Mouse (Mus musculus) limb, embryonic 13.5 days (tissue): ENCODE data around the gene Clip2. TPM values are rescaled to one million over a fixed set of nuclear protein-coding genes. Genes with fewer than 3 reads are reported as not detected.

Experiments
- ATAC-seq: fragments of 200-750 bp; cut with Nextera tagmentation; 2 replicates; pipeline ENCODE4 v1.8.0; 2017; ENCODE audit warnings: low read depth, moderate number of reproducible peaks, moderate TSS enrichment; ENCODE audit not compliant: low FRiP score
- H3K27ac ChIP-seq: fragments of 300-500 bp; sonication (generic); 2 replicates; pipeline ENCODE4 v1.5.1; 2015; ENCODE audit warnings: inconsistent platforms, mild to moderate bottlenecking, moderate library complexity
- H3K27me3 ChIP-seq: fragments of 300-500 bp; sonication (generic); 2 replicates; pipeline ENCODE4 v1.6.1; 2015; ENCODE audit warnings: mild to moderate bottlenecking, inconsistent platforms
- H3K36me3 ChIP-seq: fragments of 300-500 bp; sonication (generic); 2 replicates; pipeline ENCODE4 v1.6.1; 2015; ENCODE audit warnings: inconsistent platforms, mild to moderate bottlenecking, moderate library complexity
- H3K4me1 ChIP-seq: fragments of 300-500 bp; sonication (generic); 2 replicates; pipeline ENCODE4 v1.6.1; 2015; ENCODE audit warnings: inconsistent platforms
- H3K4me2 ChIP-seq: fragments of 300-500 bp; sonication (generic); replicated peaks from 2 replicates; pipeline ENCODE4 v1.6.1; 2015; ENCODE audit warnings: inconsistent platforms, mild to moderate bottlenecking, moderate library complexity
- H3K4me3 ChIP-seq: fragments of 300-500 bp; sonication (generic); 2 replicates; pipeline ENCODE4 v1.5.1; 2015; ENCODE audit warnings: moderate library complexity, mild to moderate bottlenecking, inconsistent platforms
- H3K9ac ChIP-seq: fragments of 300-500 bp; sonication (generic); 2 replicates; pipeline ENCODE4 v1.6.1; 2015; ENCODE audit warnings: mild to moderate bottlenecking, inconsistent platforms
- H3K9me3 ChIP-seq: fragments of 300-500 bp; sonication (generic); 2 replicates; pipeline ENCODE4 v1.6.1; 2016; ENCODE audit warnings: inconsistent platforms
- WGBS: fragments of 180-500 bp; shearing (Covaris S2); methylation state at CpG from one replicate; pipeline ENCODE4 v1.1.7; 2015; 5-methylcytosine and 5-hydroxymethylcytosine counted together
- polyA plus RNA-seq: library from polyadenylated mRNA; unstranded; fragments of >200 nt; fragmentation: Nextera tagmentation; extraction: Ambion mirVana; gene quantifications from 2 replicates; pipeline ENCODE4 v1.2.1, GENCODE M21; 2015

Gene Clip2
- polyA plus RNA-seq, 1 experiment from 2014 or later: 5.7 TPM

DNA sequence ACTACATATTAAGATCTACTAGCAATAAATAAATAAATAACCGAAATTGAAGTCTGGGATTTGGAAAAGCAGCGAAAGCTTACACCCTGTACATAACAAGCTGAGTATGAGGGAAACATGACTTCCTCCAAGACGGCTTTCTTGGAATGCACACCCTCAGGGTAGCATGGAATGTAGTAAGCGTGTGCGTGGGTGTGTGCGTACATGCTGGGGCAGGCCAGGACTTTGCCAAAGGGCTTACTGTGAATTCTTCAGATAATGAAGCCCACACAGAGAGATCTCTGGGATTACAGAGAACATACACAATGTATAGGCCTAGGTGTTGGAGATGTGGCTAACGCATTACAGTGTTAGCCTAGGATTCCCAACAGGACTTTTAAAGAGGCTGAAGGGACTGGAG lies 25.3 kb upstream of the Clip2 start:
- Histone ChIP-seq H3K36me3 (no peaks in the 10 kb centered on the region), H3K4me1 (peaks cover 7% of the 10 kb centered on the region), H3K4me3 (no peak overlapping the region), H3K9ac (no peak overlapping the region), H3K9me3 (no peaks in the 10 kb centered on the region), H3K27me3 (no peaks in the 10 kb centered on the region), H3K4me2 (no peak overlapping the region), H3K27ac (no peak overlapping the region)
- no peak for ATAC-seq
- WGBS: 75% methylated on average over 7 of the region's 7 CpGs

DNA sequence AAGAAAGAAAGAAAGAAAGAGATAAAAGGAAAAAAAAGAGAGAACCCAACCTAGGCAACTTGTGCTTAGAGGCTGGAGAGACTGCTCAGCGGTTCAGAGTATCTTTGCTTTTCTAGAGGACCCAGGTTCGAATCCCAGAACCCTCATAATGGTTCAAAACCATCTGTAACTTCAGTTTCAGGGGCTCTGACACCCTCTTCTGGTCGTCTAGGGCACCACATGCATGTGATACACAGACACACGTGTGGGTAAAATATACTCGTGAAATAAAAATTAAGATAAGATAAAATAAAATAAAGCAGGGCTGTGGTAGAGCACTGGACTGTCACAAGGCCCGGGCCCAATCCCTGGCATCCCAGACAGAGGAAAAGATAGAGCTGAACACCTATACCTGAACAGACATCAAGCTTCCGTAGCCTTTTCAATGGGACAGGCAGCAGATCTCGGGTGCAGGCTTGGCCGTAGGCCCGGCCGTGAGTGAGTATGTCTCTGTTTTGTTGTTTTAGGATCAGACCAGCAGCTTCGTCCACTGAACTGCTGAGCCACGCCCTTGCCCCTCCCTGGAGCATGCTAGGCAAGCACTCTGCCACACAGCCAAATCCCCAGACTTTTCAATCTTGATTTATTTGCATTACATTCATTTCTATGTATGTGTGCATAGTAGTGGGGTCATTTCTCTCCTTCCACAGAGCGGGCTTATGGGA lies 24.4 kb upstream of the Clip2 start:
- Histone ChIP-seq H3K4me3 (no peak overlapping the region), H3K27me3 (no peaks in the 10 kb centered on the region), H3K36me3 (no peaks in the 10 kb centered on the region), H3K9ac (no peak overlapping the region), H3K4me1 (peaks cover 10% of the 10 kb centered on the region), H3K4me2 (no peak overlapping the region), H3K27ac (no peak overlapping the region), H3K9me3 (no peaks in the 10 kb centered on the region)
- no peak for ATAC-seq
- WGBS: 75% methylated on average over 14 of the region's 14 CpGs

DNA sequence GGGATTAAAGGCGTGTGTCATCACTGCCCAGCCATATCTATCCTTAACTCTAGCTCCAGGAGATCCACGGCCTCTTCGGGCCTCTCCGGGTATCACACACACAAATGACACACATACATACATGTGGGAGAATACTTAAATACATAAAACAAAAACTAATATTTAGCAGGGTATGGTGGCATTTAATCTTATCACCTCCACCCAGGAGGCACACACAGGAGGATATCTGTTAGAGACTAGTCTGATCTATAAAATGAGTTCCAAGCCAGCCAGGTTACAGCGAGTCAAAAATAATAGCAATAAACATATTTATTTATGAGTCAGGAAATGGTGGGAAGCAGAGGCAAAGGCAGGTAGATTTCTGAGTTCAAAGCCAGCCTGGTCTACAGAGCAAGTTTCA lies 23.6 kb upstream of the Clip2 start:
- Histone ChIP-seq H3K4me2 (no peak overlapping the region), H3K27ac (no peak overlapping the region), H3K4me3 (no peak overlapping the region), H3K4me1 (peaks cover 10% of the 10 kb centered on the region), H3K36me3 (no peaks in the 10 kb centered on the region), H3K9me3 (no peaks in the 10 kb centered on the region), H3K27me3 (no peaks in the 10 kb centered on the region), H3K9ac (no peak overlapping the region)
- WGBS: 94% methylated on average over 5 of the region's 5 CpGs
- no peak for ATAC-seq

DNA sequence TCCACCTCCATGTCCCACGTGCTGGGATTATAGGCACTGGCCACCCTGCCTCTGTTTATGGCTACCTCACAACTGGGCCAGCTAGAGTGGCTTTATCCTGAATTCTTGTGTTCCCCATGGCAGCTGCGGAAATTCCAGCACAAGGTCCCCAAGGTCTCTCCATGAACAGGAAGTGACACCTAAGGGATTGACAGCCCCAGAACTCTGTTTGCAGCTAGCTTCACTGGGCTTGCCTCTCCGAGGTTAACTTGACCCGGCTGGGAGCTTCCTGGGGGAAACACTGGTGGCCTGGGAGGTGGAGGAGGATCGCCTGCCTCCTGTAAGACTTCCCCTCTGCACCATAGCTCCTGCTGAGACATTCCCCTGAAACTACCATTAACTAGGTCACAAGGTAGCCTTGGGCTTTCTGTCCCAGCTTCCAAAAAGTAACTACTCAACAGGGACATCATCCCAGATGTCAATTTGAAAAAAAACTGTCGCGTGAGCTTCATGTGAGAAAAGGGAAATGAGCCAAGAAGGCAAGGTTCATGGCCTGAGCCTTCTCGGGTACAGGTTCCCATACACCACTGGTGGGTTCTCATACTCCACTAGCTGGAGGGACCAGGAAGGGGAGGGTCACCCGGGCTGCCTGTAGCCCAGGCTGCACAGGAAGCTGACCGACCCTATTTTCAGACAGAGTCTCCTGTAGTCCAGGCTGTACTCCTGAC lies 20.4 kb upstream of the Clip2 start:
- H3K9ac ChIP-seq: peak overlapping the region; percentile 67
- H3K36me3 ChIP-seq: no peaks in the 10 kb centered on the region
- peak overlapping the region; percentile 57 for H3K4me3 ChIP-seq
- no peaks in the 10 kb centered on the region for H3K27me3 ChIP-seq
- peaks cover 18% of the 10 kb centered on the region for H3K4me1 ChIP-seq
- peak overlapping the region; percentile 87; the same call in 1 of the 2 replicates for H3K27ac ChIP-seq
- peak; percentile 22; the same call in 1 of the 2 replicates for ATAC-seq
- no peaks in the 10 kb centered on the region for H3K9me3 ChIP-seq
- H3K4me2 ChIP-seq: peak overlapping the region; percentile 87
- 35% methylated on average over 10 of the region's 10 CpGs for WGBS

DNA sequence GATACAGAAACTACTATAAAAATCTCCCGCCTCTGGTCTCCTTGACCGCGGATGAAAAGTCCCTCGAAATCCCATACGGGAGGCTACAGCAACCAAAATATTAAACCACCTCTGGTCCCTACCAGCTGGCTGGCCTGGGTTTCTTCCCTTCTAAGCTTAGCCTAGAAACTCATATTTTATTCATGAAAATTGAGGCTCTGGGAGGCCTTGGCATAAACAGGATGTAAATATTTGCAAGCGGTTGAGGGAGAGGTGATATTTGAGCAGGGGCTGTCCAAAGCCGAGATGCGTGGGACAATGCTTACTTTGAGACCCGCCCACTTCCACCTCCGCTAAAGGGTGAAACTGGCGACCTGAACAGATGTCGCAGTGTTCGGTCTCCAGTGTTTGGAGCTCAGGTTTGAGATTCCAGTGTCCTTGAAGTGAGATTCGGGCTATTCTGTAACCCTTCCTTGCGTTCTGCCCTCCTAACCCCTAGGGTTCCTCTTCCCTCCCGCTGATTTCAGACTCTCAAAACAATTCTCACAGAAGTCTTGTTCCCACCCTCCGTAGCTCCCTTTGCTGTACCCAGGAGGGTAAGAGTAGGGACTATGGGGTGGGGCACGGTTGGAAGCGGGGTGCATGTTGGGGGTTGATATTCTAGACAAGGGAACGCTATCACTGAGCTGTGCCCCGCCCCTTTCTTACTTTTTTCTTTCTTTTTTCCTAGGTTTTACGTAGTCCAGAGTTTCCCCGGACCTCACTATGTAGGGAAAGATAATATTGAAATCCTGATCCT lies 19.7 kb upstream of the Clip2 start:
- Histone ChIP-seq H3K9ac (peak overlapping the region; percentile 67), H3K9me3 (no peaks in the 10 kb centered on the region), H3K27me3 (no peaks in the 10 kb centered on the region), H3K27ac (peak overlapping the region; percentile 87), H3K4me2 (peak overlapping the region; percentile 87), H3K4me1 (peaks cover 18% of the 10 kb centered on the region), H3K36me3 (no peaks in the 10 kb centered on the region), H3K4me3 (peak overlapping the region; percentile 57)
- ATAC-seq: peak; percentile 64; the same call in 1 of the 2 replicates
- under 1% methylated on average over 23 of the region's 23 CpGs for WGBS

DNA sequence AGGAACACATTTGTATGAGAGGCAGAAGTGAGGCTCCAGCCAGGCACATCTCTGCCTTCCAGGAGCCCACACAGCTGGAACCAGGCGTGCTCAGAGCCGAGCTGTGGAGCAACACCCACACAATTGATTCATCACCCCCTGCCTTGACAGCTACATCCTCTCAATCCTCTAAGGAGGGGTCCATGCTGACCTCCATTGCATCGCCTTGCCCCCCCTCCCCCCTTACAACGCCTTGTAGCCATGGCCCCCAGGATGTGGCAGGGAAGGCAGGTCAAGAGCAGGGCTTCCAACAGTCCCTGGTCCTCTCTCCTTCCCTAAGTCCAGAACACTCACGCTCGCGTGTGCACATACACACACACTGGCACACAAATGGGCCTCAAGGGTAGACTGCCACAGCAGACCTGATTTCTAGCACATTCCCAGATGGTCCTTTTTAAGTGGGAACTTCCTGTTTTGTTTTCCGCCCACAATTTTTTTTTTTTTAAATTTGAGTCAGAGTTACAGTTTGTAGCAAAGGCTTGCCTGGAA lies 16.8 kb upstream of the Clip2 start:
- H3K9ac ChIP-seq: no peak overlapping the region
- H3K27ac ChIP-seq: no peak overlapping the region; the same call in 1 of the 2 replicates
- H3K4me1 ChIP-seq: peaks cover 18% of the 10 kb centered on the region
- H3K36me3 ChIP-seq: no peaks in the 10 kb centered on the region
- H3K27me3 ChIP-seq: no peaks in the 10 kb centered on the region
- no peak overlapping the region for H3K4me3 ChIP-seq
- ATAC-seq: no peak
- no peaks in the 10 kb centered on the region for H3K9me3 ChIP-seq
- WGBS: 43% methylated on average over 8 of the region's 8 CpGs
- H3K4me2 ChIP-seq: no peak overlapping the region

DNA sequence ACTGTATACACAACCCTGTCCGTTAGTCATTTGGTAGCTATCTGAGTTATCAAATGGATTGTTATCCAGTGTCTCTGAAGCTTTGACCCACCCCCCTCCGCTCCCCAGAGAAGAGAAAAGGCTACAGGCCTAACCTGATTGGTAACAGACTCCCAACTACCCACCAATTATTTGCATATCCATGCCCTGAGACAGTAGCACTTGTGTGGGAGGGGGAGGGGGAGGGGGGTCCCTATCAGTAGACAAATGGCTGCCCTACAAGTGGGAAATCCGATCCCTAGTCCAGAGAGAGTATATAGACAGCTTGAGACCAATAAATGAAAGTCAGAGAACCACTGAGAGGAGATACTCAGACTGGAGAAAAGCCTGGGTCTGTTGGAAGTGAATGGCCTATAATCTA lies 15.8 kb upstream of the Clip2 start:
- H3K9ac ChIP-seq: no peak overlapping the region
- no peaks in the 10 kb centered on the region for H3K9me3 ChIP-seq
- no peak overlapping the region for H3K27ac ChIP-seq
- ATAC-seq: no peak
- no peak overlapping the region for H3K4me3 ChIP-seq
- H3K27me3 ChIP-seq: no peaks in the 10 kb centered on the region
- H3K4me2 ChIP-seq: no peak overlapping the region
- no peaks in the 10 kb centered on the region for H3K36me3 ChIP-seq
- peaks cover 17% of the 10 kb centered on the region for H3K4me1 ChIP-seq
- WGBS: 60% methylated on average over 3 of the region's 3 CpGs

DNA sequence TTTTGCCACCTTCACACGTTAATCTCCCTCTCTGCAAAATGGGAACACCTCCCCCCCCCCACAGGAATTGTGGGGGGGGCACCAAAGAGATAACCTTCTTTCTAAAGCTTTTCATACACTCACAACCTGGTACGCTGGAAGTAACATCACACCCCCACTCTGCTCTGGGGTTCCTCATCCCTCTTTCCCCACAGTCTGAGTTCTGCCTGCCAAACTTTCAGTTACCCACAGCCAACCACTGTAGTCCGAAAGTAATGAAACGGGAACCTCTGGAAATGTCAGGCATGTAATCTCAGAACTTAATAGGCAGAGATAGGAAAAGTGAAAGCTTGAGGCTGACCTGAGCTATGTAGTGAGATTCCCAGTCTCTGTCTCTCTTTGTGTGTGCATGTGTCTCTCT lies 15.2 kb upstream of the Clip2 start:
- Histone ChIP-seq H3K36me3 (no peaks in the 10 kb centered on the region), H3K4me2 (no peak overlapping the region), H3K27me3 (no peaks in the 10 kb centered on the region), H3K9ac (no peak overlapping the region), H3K4me1 (peaks cover 11% of the 10 kb centered on the region), H3K9me3 (no peaks in the 10 kb centered on the region), H3K4me3 (no peak overlapping the region), H3K27ac (no peak overlapping the region)
- 81% methylated on average over 4 of the region's 4 CpGs for WGBS
- no peak for ATAC-seq

DNA sequence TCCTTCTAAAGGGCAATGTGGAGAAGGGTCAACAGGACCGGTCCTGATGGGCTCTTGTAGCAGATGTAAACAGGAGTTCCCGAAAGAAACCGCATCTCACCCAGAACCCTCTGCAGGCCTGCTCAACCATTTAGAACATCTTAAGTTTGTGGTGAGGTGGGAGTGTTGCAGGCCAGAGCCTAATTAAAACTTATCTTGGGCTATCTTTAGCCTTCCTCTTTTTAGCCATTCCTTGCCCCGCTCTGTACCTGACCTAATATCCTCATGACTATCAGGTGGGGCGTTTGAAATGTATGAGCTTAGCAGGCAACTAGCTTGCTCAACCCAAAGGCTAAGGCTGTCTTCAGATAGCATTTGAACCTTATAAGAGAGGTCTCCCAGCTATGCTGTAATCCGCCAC lies 13.5 kb upstream of the Clip2 start:
- Histone ChIP-seq H3K36me3 (no peaks in the 10 kb centered on the region), H3K9ac (no peak overlapping the region), H3K27me3 (no peaks in the 10 kb centered on the region), H3K4me3 (no peak overlapping the region), H3K27ac (no peak overlapping the region), H3K4me1 (peaks cover 8% of the 10 kb centered on the region), H3K4me2 (no peak overlapping the region), H3K9me3 (no peaks in the 10 kb centered on the region)
- 90% methylated on average over 6 of the region's 6 CpGs for WGBS
- ATAC-seq: no peak

DNA sequence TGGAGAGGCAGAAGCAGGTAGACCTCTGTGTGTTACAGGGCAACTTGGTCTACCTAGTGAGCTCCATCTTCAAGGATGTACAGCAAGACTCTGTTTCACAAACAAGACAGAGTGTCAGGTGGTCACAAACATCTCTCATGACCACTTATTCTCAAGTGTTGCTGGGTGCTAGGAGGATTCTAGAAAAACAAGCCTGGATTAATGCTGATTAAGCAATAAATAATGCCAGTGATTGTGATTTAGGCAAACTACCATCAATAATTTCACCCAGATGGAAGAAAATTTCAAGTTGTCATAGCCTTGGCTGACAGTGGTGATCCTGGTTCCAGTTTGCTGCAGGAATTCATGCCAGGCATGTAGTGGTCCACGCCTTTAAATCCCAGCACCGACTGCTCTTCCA lies 12.0 kb upstream of the Clip2 start:
- H3K4me1 ChIP-seq: peaks cover 8% of the 10 kb centered on the region
- no peak overlapping the region for H3K27ac ChIP-seq
- H3K9me3 ChIP-seq: no peaks in the 10 kb centered on the region
- no peak for ATAC-seq
- no peak overlapping the region for H3K4me3 ChIP-seq
- no peaks in the 10 kb centered on the region for H3K36me3 ChIP-seq
- no peak overlapping the region for H3K9ac ChIP-seq
- H3K4me2 ChIP-seq: no peak overlapping the region
- 97% methylated on average over 2 of the region's 2 CpGs for WGBS
- no peaks in the 10 kb centered on the region for H3K27me3 ChIP-seq

DNA sequence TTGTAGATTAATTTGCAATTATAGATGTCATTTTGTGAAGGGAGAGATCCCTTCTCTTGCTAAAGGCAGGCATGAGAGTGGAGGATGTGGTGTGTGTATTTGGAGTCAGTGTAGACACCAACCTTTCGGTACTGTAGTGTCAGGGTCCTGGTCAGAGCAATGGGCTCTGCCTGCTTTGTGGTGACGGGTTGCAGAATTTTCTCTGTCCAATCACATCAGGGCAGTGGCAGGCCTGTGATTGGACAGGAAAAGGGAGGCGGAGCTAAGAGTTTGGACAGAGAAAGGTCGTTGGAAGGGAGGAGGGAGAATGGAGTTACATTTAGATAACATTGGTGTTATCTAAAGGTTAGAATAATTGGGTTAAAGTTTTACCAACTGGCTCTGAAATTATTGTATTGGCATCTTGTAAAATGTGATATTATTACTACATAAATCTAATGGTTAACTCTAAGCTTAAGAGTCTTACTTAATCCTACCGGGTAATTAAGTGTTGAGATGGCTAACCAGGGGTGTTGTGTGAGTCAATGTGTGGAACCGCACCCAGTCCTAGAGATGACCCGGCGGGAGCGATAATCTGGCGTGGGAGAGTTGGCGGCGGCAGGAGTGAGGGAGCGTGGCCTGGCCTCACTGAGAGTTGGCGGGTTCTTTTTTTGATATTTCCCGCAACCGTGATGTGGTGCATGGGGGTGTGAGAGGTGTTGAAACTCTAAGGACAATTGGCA lies 8.4 kb upstream of the Clip2 start:
- Histone ChIP-seq H3K36me3 (no peaks in the 10 kb centered on the region), H3K4me3 (no peak overlapping the region), H3K9me3 (no peaks in the 10 kb centered on the region), H3K9ac (no peak overlapping the region), H3K4me2 (no peak overlapping the region), H3K27ac (no peak overlapping the region), H3K4me1 (peaks cover 2% of the 10 kb centered on the region), H3K27me3 (no peaks in the 10 kb centered on the region)
- no peak for ATAC-seq
- whole genome bisulfite sequencing: 81% methylated on average over 16 of the region's 16 CpGs
